Mouse (Mus musculus) adrenal gland, postnatal 36 days (tissue): ENCODE data around the gene Zfp683. TPM values are rescaled to one million over a fixed set of nuclear protein-coding genes. Genes with fewer than 3 reads are reported as not detected.

Experiments used
- DNase-seq, 2 experiments: peaks; one replicate each; pipeline ENCODE4 v3.0.0; 2021; ENCODE audit warnings: mixed read lengths in 1 of 2
- total RNA-seq, 2 experiments: library from RNA; stranded (reverse); gene quantifications; 2 replicates each; pipeline ENCODE4 v1.2.3; 2021

The Zfp683 gene
- total RNA-seq, 2 experiments from 2014 or later, result not detected

DNA sequence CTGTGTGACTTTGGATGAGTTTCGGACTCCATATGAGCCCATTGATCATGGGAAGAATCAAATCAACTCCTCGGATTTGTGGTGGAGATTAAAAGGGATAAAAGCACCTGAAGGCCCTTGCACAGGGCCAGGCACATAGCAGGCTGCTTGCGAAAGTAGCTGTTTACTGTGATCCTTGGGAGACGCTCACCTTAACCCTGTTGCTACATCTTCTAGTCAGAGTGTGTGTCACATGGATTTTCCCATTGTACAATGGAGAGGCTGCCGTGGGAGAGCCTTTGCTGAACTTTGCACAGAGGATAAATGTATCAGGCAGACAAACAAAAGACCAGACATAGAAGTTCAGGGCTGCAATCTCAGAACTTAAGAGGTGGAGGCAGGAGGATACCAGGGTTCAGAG is 1.7 kb upstream of the Zfp683 start:
- DNase-seq, result no peak

GRCm38 (mm10) chr4:134052560-134052959 is 1.1 kb upstream of the Zfp683 start:
- no peak for DNase-seq

DNA sequence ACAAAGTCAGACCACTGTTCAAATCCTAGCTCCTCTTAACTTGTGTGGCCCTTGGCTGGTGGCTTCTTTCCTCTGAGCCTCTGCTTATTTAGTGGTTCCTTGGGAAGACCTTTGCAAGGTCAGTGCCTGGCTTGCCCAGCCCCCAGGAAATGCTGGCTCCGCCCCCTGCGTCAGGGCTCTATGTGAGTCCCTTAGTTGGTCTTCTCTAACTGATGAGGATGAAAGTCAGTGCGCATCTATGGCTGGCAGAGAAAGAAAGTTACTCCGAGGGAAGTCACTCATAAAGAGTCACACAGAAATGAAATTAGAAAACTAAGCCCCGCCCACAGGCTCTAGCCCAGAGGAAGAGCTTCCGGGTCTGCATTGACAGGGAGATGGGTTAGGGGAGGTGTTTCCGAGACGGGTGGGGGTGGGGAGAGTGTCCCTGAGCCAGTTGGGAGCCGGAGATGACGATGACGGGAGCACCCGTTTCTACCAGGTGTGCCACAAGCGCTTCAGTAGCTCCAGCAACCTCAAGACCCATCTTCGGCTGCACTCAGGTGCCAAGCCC is 4.6 kb downstream of the Zfp683 start:
- DNase-seq, result peak in 1 of 2 experiments; percentile 20

DNA sequence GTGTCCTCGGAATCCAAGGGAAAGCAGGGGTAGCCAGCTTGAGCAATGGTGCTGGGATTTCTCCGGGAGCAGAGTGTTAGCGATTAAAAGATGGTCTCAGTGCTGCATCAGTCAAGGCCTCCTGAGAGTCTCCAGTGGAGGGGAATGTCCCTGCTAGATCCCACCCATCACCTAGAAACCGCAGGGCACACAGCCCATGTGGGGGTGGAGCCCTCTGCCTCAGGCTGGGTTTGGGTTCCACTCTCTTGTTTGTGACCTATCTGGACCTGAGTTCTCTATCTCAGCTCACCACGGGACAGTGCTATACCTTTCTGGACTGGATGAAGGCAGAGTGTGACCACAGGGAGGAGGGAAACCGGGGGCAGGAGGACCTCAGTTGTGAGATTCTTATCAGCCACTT is 5.3 kb downstream of the Zfp683 start:
- no peak for DNase-seq

GRCm38 (mm10) chr4:134060135-134060865 is 6.7 kb downstream of the Zfp683 start, which contains the start of gene Crybg2:
Gene Crybg2, plus strand, starts transcription at chr4:134060815.
- DNase-seq, result no peak

GRCm38 (mm10) chr4:134061166-134061830 is 7.7 kb downstream of the Zfp683 start:
- DNase-seq, result no peak

DNA sequence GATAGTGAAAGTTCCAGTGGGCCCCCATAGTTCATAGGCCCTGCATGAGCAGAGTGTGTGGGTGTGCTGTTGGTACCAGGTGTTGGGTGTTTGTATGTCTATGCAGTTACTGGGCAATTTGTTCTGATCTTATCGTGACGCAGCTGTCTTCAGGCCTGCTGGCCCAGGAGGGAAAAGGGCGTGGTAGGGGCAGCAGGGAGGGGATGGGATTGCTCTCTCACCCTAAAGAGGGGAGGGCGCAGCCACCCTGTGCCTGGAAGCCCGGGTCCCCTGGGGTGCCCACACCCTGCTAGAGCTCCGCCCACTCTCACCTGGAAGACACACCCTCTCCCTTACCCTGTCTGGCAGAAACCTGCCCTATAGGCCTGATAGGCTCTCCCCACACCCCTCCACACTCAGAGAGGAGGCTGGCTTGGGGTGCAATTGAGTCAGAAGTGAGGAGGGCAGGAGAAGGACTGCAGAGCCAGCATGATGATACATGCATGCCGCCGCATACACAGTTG is 8.4 kb downstream of the Zfp683 start:
- no peak for DNase-seq

DNA sequence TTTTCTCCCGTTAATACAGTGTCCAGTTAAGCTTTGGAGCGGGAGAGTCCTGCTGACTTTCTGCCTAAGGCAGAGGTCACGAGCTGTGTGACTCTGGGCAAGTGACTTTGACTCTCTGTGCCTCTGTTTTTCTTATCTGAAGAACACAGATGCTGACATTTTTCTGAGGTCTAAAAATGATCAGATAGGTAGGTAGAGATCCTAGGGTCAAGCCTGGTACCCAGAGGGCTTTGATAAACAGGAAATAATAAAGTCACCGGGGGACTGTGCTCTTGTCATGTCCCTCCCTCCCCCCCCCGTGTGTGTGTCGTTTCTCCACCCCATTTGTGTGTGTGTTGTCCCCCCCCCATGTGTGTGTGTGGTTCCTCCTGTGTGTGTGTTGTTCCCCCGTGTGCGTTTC is 8.9 kb downstream of the Zfp683 start:
- no peak for DNase-seq

GRCm38 (mm10) chr4:134065431-134066004 is 11.9 kb downstream of the Zfp683 start:
- DNase-seq, result no peak

DNA sequence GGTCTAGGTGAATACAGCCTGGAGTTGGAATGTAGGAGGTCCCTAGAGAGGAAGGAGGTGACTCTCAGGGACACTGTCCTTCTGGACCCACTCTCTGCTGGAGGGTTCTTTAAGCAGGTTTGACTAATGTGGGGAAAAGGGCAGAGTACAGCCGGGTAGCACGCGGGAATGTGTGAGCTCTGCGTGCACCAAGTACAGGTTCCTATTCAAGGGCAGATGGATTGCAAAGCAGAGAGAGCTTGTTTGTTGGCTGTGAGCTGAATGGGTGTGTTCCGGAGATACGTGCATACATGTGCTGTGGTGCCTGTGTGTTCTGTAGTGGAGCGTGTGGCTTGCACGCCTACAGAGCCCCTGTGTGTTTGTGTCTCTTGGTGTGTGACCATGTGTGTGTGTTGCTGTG is 13.7 kb downstream of the Zfp683 start:
- no peak for DNase-seq

- no peak for DNase-seq
These were observed 14.4 kb downstream of the Zfp683 start for GRCm38 (mm10) chr4:134067833-134068544.

DNA sequence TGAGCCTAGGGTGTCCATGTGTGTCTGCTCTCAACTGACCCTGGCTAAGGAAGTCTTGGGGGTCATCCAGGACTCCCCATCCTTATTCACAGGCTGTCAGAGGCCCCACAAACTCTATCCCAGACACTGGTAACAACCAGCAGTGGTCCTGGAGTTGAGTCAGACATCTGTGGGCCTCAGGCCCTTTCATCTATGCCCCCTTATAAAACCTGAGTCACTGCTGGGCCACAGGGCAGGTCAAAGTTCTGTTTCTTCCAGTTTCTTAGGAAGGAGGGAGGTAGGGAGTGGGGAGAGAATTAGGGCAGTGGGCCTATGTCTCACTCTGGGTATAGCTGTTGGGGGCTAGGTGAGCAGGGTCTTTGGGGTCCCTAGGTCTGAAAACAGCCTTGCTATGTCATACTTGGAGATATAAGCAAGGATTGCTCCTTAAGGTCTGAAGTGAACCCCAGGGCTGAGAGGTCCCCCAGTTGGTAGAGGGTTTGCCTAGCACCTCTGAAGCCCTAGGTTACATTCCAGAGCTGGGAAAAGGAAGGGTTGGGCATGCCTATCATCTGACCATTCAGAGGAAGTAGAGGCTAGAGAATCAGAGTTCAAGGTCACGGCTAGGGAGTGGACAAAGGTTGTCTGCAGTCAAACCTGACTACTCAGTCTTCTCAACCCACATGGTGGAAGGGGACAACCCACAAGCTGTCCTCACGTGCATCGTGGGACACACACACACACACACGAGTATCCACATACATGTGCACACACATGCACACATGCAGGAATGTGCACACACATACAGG is 15.3 kb downstream of the Zfp683 start:
- DNase-seq, result no peak

DNA sequence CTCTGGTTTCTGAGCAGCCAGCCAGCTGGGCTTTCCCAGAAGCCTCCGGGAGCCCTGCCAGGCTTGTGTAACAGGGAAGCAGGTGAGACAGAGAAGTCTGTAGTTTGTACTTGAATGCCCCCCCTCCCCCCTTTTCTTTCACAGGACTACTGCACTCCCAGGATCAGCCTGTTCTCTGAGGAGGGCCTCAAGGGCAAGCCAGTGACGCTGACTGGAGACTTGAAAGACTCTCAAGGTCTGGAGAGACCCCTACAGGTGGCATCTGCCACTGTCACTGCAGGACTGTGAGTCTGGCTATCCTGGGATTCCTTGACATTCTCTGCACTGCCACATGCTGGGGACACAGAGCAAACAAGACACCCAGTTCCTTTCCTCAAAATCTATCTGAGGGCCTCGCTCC is 25.1 kb downstream of the Zfp683 start:
- DNase-seq, result peak in 1 of 2 experiments; percentile 54

GRCm38 (mm10) chr4:134080674-134081073 is 27.0 kb downstream of the Zfp683 start:
- DNase-seq, result no peak

GRCm38 (mm10) chr4:134081730-134082386 is 28.2 kb downstream of the Zfp683 start:
- DNase-seq, result peak; percentile 67 to 74

- no peak for DNase-seq
These were observed 28.8 kb downstream of the Zfp683 start for GRCm38 (mm10) chr4:134082460-134082859.

DNA sequence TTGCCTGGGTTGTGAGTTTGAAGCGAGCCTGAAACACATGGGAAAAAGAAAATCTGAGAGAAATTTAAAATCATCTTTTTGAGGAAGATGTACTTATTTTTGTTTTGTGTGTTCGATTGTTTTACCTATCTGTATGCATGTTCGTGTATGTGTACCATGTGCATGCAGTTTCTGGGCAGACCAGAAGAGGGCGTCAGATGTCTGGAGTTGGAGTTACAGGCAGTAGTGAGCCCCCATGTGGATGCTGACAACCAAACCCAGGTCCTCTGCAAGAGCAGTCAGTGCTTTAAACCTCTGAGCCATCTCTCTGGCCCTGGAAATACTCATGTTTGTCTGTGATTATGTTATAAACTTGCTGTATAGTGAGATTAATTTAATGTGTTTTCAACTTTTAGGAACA is 31.4 kb downstream of the Zfp683 start:
- DNase-seq, result no peak

GRCm38 (mm10) chr4:134087412-134087811 is 33.8 kb downstream of the Zfp683 start:
- DNase-seq, result peak; percentile 36 to 51

- no peak for DNase-seq
These were observed 35.4 kb downstream of the Zfp683 start for GRCm38 (mm10) chr4:134089029-134089428.

GRCm38 (mm10) chr4:134090521-134091224 is 37.0 kb downstream of the Zfp683 start:
- no peak for DNase-seq
